Mouse (Mus musculus) hindlimb bud, embryonic 11.5 days (tissue): ENCODE results near the gene Mmp2.
"Not testable (repeated sequence)": the region's sequence is repeated elsewhere in the genome, so short reads cannot be mapped to it uniquely, and the experiment has no call there.

ENCODE experiments used
- DNase-seq: peaks from one replicate; pipeline ENCODE4 v3.0.0-alpha.2; 2012; ENCODE audit warnings: low read depth, low spot score; ENCODE audit errors: extremely low spot score

Gene Mmp2

GRCm38 (mm10) chr8:92827243-92828034 lies at the start of gene Mmp2:
Gene Mmp2 (plus strand): TSS chr8:92827291.
- DNase-seq = peak; percentile 31

GRCm38 (mm10) chr8:92780976-92781375 lies 46.1 kb upstream of the Mmp2 start:
- DNase-seq = no peak

GRCm38 (mm10) chr8:92783906-92784610 lies 43.0 kb upstream of the Mmp2 start:
- no peak for DNase-seq

DNA sequence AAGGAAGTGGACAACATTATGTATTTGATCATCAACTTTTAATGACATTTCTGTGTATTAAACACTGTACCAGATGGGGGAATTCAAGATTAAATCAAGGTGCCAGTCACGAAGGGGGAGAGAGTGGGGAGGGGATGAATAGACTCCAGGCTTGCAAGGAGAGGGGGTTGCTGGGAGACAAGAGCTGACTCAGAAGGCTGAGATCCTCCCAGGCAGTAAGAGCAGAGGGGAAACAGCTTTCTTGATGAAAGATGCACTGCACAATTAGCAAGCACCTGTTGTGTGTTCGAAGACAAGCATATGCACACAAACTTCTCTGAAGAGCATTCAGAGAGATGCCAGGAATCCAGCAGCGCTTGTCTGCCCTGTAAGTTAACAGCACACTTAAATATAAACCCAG lies 36.3 kb upstream of the Mmp2 start:
- DNase-seq = no peak

DNA sequence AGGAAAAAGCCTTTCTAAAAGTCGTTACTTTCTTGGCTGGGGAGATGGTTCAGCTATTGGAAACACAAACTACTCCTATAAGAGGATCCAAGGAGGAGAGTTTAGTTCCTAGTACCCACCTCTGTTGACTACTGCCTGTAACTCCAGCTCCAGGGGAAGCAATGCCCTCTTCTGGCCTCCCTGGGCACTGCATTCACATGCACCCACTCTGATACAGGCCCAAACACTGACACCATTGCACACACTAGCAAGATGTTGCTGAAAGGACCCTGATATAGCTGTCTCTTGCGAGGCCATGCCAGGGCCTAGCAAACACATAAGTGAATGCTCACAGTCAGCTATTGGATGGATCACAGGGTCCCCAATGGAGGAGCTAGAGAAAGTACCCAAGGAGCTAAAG lies 35.1 kb upstream of the Mmp2 start:
- DNase-seq = not testable (repeated sequence)

- DNase-seq = no peak
Measured at GRCm38 (mm10) chr8:92793852-92794580, 33.1 kb upstream of the Mmp2 start.

- peak; percentile 41 for DNase-seq
Measured at GRCm38 (mm10) chr8:92797527-92797931, 29.6 kb upstream of the Mmp2 start.

- no peak for DNase-seq
Measured at GRCm38 (mm10) chr8:92799406-92799805, 27.7 kb upstream of the Mmp2 start.

GRCm38 (mm10) chr8:92801231-92801630 lies 25.9 kb upstream of the Mmp2 start:
- no peak for DNase-seq

GRCm38 (mm10) chr8:92802591-92802990 lies 24.5 kb upstream of the Mmp2 start:
- DNase-seq = no peak

DNA sequence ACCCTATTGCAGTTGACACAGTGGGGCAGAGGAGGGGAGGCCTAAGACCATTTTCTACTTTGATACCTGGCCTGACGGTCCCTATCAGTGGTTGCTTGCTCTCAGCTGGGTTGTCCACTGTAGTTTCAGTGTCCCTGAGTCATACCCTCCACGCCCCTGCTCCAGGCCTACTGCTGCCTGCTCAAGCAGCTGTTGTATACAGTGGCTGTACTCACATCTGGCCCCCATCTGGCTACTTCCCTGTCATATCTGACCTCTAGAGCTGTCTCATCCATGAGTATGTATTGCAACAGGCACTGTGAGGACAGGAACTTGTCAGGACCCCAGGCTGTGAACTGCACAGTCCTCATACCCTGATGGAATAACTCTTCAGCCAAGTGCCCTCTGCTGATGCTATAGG lies 14.3 kb upstream of the Mmp2 start:
- DNase-seq = no peak

DNA sequence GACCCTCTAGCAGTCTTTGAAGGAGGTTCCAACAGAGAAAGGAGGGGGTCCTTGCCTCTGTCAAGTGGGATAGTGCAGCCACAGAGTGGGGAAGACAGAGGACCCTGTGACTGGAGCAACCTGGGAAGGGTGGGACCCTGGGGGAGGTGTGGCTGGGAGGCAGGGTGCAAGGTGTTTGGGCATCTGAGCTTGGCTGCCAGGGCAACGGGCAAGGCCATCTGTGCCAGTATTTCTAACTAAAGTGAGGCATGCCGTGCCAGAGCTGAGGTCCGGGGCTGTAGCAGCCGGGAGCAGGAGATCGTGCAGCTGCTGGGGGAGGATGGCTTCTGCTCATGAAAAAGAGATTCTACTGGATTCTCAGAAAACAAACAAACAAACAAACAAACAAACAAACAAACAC lies 11.4 kb upstream of the Mmp2 start:
- no peak for DNase-seq

GRCm38 (mm10) chr8:92817928-92818818 lies 8.9 kb upstream of the Mmp2 start:
- DNase-seq = peak; percentile 87

GRCm38 (mm10) chr8:92821151-92821550 lies 5.9 kb upstream of the Mmp2 start:
- DNase-seq = no peak

DNA sequence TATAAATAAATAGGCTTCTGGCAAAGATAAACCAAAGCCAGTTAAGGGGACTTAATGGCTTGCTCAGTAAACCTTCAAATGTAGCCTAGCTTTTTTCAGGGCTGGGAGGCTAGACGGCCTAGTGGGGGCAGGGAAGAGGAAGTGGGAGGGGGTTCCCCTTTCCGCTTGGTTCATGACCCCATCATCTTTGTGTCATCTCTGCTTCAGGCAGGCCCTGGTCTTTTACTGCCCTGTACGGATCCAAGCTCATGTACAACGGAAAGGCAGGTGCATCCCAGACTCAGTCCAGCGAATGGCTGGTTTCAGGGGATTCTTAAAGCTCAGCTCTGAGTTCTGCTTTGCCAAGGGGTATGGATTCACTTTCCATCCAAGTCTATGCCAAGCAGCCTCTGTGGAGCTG lies 4.7 kb upstream of the Mmp2 start:
- no peak for DNase-seq

DNA sequence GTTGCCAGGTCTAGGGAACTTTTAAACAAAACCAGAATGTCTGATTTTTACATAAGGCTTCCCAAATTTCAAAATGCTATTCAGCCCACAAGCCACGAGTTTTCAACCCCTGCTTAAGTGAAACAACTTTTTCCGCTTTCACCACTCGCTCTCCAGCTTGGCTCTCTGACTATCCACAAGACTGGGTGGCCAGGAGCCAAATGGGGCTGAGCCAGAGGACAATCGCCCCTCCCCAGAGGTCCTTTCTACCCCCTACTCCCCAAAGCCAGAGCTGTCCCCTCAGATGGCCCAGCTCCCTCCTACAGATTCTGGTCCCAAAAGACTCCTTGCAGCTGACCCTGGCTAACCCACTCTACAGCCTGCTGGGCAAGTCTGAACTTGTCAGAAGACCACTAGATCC lies 1.1 kb upstream of the Mmp2 start:
- no peak for DNase-seq

GRCm38 (mm10) chr8:92828251-92828743 lies 1.2 kb downstream of the Mmp2 start:
- DNase-seq = no peak

DNA sequence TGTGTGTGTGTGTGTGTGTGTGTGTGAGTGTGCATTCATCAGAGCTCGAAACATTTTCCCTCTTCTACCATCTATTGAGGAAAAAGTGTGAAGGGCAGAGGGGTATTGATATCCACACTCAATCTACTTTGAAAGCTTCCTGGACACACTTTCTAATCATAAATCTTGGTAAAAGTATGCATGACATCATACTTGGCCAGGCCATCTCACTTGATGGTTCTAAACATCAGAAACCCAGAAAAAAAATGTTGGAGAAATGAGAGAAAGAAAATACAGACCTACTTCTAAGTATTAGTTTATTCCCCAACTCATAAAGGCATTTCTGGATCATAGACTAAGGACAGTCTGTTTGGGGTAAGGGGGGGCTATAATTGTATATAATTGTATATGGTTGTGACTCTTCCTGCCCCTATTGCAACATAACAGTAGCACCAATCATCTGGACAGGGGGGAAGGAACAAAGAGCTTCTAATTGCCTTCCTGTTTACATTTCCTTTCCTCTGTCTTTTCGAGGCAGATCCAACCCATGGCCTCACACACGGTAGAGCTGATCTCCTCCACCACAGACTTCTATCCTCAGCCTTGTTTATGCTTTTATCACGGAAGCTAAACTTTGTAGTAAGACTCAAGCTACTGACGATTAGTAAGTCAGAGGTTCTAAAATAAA lies 7.1 kb downstream of the Mmp2 start:
- no peak for DNase-seq

DNA sequence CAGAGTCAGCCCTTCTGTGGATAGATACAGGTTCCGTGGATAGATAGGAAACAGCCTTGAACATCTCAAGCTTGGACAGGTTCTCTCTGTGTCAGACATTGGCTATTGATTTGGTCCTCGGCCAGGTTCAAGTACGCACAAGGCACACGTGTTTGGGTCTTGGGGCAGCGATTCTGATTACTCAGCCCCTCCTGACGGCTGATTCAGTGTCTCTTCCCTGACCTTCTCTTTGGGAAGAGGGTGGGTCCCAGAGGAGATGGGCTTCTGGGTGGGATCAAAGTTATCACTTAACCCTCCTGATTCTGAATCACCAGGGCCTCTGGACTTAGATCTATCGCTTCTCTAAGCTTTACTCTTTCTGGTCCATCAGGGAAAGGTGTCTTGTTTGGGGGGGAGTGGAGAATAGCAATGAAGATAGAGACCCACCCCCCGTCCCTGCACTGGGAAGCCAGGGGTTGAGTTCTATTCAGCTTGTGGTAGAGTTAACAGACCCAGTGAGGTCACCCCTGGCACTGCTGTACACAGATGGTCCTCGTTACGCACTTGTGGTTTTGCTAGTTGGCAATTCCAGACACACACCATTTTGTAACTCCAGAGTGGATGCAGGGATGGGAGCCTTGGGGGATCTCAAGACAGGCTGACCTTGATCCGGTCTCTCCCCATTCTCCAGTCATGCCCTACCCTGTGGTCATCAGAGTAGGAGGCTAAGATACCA lies 7.9 kb downstream of the Mmp2 start:
- no peak for DNase-seq
